Mouse (Mus musculus): Measurements from ENCODE around the gene Mansc1. TPM values are rescaled to one million over a fixed set of nuclear protein-coding genes. Genes with fewer than 3 reads are reported as not detected.

The Mansc1 gene
- polyA plus RNA-seq, 1 experiment from 2014 or later, result 0.71 TPM

GRCm38 (mm10) chr6:134566818-134567485 lies 65.3 kb downstream of the Mansc1 start, which contains the start of gene Lrp6:
Gene Lrp6, minus strand, starts transcription at chr6:134566965.
- Histone ChIP-seq H3K27ac (ENCODE audit: low read depth, low read length) (peak within 1 kb of the TSS; percentile 100), H3K4me2 (ENCODE audit: low read depth, low read length) (peak within 1 kb of the TSS; percentile 84), H3K36me3 (ENCODE audit: control insufficient read depth, insufficient read depth, low read length) (no peaks in the 10 kb centered on the region), H3K4me1 (ENCODE audit: control insufficient read depth, insufficient read depth, low read length) (peaks cover 12% of the 10 kb centered on the region; the same call in 1 of the 2 replicates), H3K4me3 (ENCODE audit: low read depth, low read length) (peak within 1 kb of the TSS; percentile 91), H3K9me3 (ENCODE audit: control insufficient read depth, low read length) (no peaks in the 10 kb centered on the region), H3K9ac (replicated peaks; ENCODE audit: low read depth, low read length) (peak within 1 kb of the TSS; percentile 93), H3K27me3 (ENCODE audit: control insufficient read depth, insufficient read depth, low read length) (no peaks in the 10 kb centered on the region)
- ATAC-seq (ENCODE audit: low read depth), result peak; percentile 93
- under 1% methylated on average over 60 of the region's 99 CpGs for WGBS

GRCm38 (mm10) chr6:134566248-134566817 lies 66.0 kb downstream of the Mansc1 start:
- peak overlapping the region; percentile 100 for H3K27ac ChIP-seq (ENCODE audit: low read depth, low read length)
- no peaks in the 10 kb centered on the region for H3K27me3 ChIP-seq (ENCODE audit: control insufficient read depth, insufficient read depth, low read length)
- no peaks in the 10 kb centered on the region for H3K36me3 ChIP-seq (ENCODE audit: control insufficient read depth, insufficient read depth, low read length)
- peaks cover 12% of the 10 kb centered on the region; the same call in 1 of the 2 replicates for H3K4me1 ChIP-seq (ENCODE audit: control insufficient read depth, insufficient read depth, low read length)
- peak overlapping the region; percentile 91 for H3K4me3 ChIP-seq (ENCODE audit: low read depth, low read length)
- no peaks in the 10 kb centered on the region for H3K9me3 ChIP-seq (ENCODE audit: control insufficient read depth, low read length)
- H3K4me2 ChIP-seq (ENCODE audit: low read depth, low read length), result peak overlapping the region; percentile 84
- under 1% methylated on average over 43 of the region's 64 CpGs for WGBS
- ATAC-seq (ENCODE audit: low read depth), result peak; percentile 76
- H3K9ac ChIP-seq (replicated peaks; ENCODE audit: low read depth, low read length), result peak overlapping the region; percentile 93

DNA sequence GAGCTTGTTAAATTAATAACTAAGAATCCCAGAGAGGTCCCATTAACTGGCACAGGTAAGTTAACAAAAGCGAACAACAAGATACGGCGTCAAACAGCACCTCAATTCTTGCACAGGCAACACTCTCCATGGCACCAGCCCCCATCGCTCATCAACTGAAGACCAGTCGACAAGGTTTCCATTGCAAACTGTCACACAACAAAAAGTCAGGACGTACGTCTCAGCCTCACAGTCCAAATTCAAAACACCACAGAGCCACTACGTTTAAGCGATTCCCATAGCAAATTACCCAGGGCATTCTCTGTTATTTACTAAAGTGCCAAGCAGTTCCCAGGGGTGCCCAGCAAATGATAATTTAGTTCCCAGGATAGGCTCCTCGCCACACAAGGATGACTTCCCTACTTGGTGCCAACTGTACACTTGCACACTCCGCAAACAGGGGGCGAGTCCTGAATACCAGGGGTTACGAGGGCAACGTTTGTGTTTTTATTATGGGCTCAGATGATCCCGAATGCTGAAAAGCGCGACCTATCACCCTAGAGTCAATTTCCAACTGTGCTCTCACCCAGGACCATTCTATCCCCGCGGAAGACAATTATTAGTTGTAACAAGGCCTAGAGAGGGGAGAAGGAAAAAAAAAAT lies 66.6 kb downstream of the Mansc1 start:
- 2% methylated on average over 19 of the region's 19 CpGs for WGBS
- no peaks in the 10 kb centered on the region for H3K27me3 ChIP-seq (ENCODE audit: control insufficient read depth, insufficient read depth, low read length)
- ATAC-seq (ENCODE audit: low read depth), result no peak
- H3K4me1 ChIP-seq (ENCODE audit: control insufficient read depth, insufficient read depth, low read length), result peaks cover 12% of the 10 kb centered on the region; the same call in 1 of the 2 replicates
- H3K4me3 ChIP-seq (ENCODE audit: low read depth, low read length), result peak overlapping the region; percentile 91
- no peaks in the 10 kb centered on the region for H3K36me3 ChIP-seq (ENCODE audit: control insufficient read depth, insufficient read depth, low read length)
- peak overlapping the region; percentile 93 for H3K9ac ChIP-seq (replicated peaks; ENCODE audit: low read depth, low read length)
- H3K9me3 ChIP-seq (ENCODE audit: control insufficient read depth, low read length), result no peaks in the 10 kb centered on the region
- H3K27ac ChIP-seq (ENCODE audit: low read depth, low read length), result peak overlapping the region; percentile 100
- H3K4me2 ChIP-seq (ENCODE audit: low read depth, low read length), result peak overlapping the region; percentile 84

DNA sequence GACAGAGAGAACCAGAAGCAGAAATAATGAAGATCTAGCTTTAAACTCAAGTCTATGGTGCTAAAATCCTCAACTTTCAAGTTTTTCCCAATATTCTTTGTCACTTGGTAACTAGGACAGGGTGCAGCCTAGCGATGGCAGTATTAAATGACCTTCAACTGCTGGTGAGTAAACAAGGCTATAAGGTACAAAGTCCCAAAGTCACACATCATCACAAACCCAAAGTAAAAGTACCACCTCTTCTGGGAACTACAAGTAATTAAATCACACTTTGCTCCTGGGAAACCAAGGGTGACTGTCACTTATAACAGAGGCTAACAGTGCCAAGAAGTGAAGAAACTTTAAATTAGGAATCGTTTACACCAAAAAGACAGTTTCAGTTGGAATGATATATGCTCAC lies 67.7 kb downstream of the Mansc1 start:
- 58% methylated on average over 2 of the region's 2 CpGs for WGBS
- no peak overlapping the region for H3K4me3 ChIP-seq (ENCODE audit: low read depth, low read length)
- H3K9me3 ChIP-seq (ENCODE audit: control insufficient read depth, low read length), result no peaks in the 10 kb centered on the region
- H3K27me3 ChIP-seq (ENCODE audit: control insufficient read depth, insufficient read depth, low read length), result no peaks in the 10 kb centered on the region
- no peak overlapping the region for H3K27ac ChIP-seq (ENCODE audit: low read depth, low read length)
- H3K36me3 ChIP-seq (ENCODE audit: control insufficient read depth, insufficient read depth, low read length), result no peaks in the 10 kb centered on the region
- peak overlapping the region; percentile 84 for H3K4me2 ChIP-seq (ENCODE audit: low read depth, low read length)
- H3K9ac ChIP-seq (replicated peaks; ENCODE audit: low read depth, low read length), result no peak overlapping the region
- no peak for ATAC-seq (ENCODE audit: low read depth)
- H3K4me1 ChIP-seq (ENCODE audit: control insufficient read depth, insufficient read depth, low read length), result peaks cover 12% of the 10 kb centered on the region; the same call in 1 of the 2 replicates

DNA sequence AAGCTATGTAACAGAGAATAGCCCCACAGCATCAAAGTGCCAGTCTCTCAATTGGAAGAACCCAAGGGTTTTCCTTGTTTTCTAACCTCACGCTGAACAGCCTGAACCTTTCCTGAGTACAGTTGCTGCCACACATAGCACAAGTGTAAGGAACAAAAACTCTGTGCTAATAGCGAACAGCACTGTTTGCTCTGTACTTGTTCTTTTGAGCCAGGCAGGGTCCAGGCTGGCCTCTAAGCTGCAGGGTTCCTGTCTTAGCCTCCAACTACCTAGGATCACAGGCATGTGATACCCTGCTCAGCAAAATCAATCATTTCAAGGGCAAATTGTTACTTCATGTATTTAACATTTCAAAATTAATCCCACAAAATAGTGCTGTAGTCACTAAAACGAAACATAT lies 72.7 kb downstream of the Mansc1 start:
- no peak overlapping the region for H3K4me3 ChIP-seq (ENCODE audit: low read depth, low read length)
- WGBS, result 78% methylated on average over 3 of the region's 3 CpGs
- H3K27me3 ChIP-seq (ENCODE audit: control insufficient read depth, insufficient read depth, low read length), result no peaks in the 10 kb centered on the region

More for the DNA sequence above, 72.7 kb downstream of the Mansc1 start:
- no peak overlapping the region for H3K27ac ChIP-seq (ENCODE audit: low read depth, low read length)
- H3K9me3 ChIP-seq (ENCODE audit: control insufficient read depth, low read length), result no peaks in the 10 kb centered on the region
- no peak overlapping the region for H3K9ac ChIP-seq (replicated peaks; ENCODE audit: low read depth, low read length)
- no peak for ATAC-seq (ENCODE audit: low read depth)
- H3K4me2 ChIP-seq (ENCODE audit: low read depth, low read length), result no peak overlapping the region
- no peaks in the 10 kb centered on the region for H3K36me3 ChIP-seq (ENCODE audit: control insufficient read depth, insufficient read depth, low read length)
- H3K4me1 ChIP-seq (ENCODE audit: control insufficient read depth, insufficient read depth, low read length), result peaks cover 10% of the 10 kb centered on the region; the same call in 1 of the 2 replicates

Other genes with a start within 250 kb of the Mansc1 start
- gene Bcl2l14, start 236.2 kb downstream of the Mansc1 start, polyA plus RNA-seq (2014; fragmentation: Nextera tagmentation; extraction: Ambion mirVana), result 0.09 TPM in 1 of 2 replicates, not detected in the other
- 19.7 and 25.4 TPM in 2 replicates for gene Lrp6, start 65.5 kb downstream of the Mansc1 start, polyA plus RNA-seq (2014; fragmentation: Nextera tagmentation; extraction: Ambion mirVana)
- 51.5 and 53.6 TPM in 2 replicates for gene Borcs5, start 7.0 kb upstream of the Mansc1 start, polyA plus RNA-seq (2014; fragmentation: Nextera tagmentation; extraction: Ambion mirVana)
- 3.5 and 7.8 TPM in 2 replicates for gene Dusp16, start 160.1 kb upstream of the Mansc1 start, polyA plus RNA-seq (2014; fragmentation: Nextera tagmentation; extraction: Ambion mirVana)
- gene Crebl2, start 197.7 kb upstream of the Mansc1 start, polyA plus RNA-seq (2014; fragmentation: Nextera tagmentation; extraction: Ambion mirVana), result 4.3 and 4.8 TPM in 2 replicates